ENCODE assay signal across 10 mouse cellular contexts in the genomic region with DNA sequence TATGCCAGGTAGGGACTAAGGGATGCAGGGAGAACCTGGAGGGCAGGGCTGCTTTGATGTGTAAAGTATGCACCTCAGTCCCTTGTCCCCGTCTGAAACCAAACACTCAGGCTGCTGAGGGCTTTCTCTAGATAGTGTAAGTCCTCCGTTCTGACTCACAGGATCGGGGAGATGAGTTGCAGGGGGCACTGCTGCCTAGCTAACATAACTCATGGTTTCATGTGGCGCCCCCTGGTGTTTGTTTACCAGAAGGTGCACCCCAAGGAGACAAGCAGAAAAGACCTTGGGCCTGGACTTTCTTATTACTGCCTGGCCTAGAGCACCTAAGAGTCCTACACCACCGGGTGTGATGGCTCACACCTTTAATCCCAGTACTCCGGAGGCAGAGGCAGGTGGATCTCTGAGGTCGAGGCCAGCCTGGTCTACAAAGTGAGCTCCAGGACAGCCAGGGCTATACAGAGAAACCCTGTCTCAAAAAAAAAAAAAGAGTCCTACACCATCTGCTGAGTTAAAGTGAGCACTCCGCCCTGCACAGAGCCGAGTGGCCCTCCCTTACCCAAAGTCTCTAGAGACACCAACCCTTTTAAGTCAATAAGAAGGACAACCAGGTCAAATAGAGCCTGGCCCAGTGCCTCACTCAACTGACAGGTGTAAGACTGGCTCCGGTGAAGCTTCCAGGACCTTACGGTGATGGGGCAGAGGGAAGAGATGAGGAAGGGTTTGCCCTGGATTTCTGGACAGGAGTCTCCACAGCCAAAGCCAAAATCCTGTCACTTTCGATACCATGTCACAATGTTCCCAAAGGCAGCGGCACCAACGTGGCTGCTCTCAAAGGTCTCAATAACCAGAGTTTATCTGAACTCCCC. TPM values are rescaled to one million over a fixed set of nuclear protein-coding genes. Genes with fewer than 3 reads are reported as not detected.
DNase-seq lines count a peak whose midpoint lies in the region; ATAC-seq and TF ChIP-seq lines count a peak whose summit lies in the region.
"Had no signal": no experiment of that assay in that cellular context is flagged by ENCODE, and none has a peak within 500 bp of the region (broad histone marks: within the 10 kb centered on the region; RNA-seq: fewer than 3 reads in every experiment).

No protein-coding gene starts in this region.

- no peak overlapping the region for H3K9ac ChIP-seq in kidney, postnatal 0 days (ENCODE audit: low read depth, low read length)
- no peak overlapping the region for H3K9ac ChIP-seq in kidney, embryonic 16.5 days (replicated peaks; ENCODE audit: low read length)
- H3K9ac ChIP-seq in MEL (ENCODE audit: control insufficient read depth, low read depth, low read length, poor library complexity, severe bottlenecking): peak overlapping the region; percentile 25
- H3K9ac ChIP-seq: heart, embryonic 13.5 days had no signal

- ATAC-seq in kidney, postnatal 0 days (replicated peaks; ENCODE audit: low FRiP score, low read depth): no peak
- no peak for ATAC-seq in kidney, embryonic 16.5 days (ENCODE audit: low FRiP score, low TSS enrichment)
- ATAC-seq in megakaryocyte-erythroid progenitor cell, adult 5-6 weeks (replicated peaks; ENCODE audit: low FRiP score, low TSS enrichment, poor library complexity, severe bottlenecking): peak; percentile 60

- TF ChIP-seq EP300 in MEL (IDR thresholded peaks at IDR 0.05; ENCODE audit: low read depth in 1 of 2, low read length in 2 of 2): no peak

- H3K27me3 ChIP-seq in kidney, postnatal 0 days (ENCODE audit: insufficient read depth, low read length): no peaks in the 10 kb centered on the region
- no peaks in the 10 kb centered on the region for H3K27me3 ChIP-seq in kidney, embryonic 16.5 days (ENCODE audit: insufficient read depth, low read length)
- no peaks in the 10 kb centered on the region for H3K27me3 ChIP-seq in MEL (ENCODE audit: control insufficient read depth in 1 of 2, insufficient read depth in 2 of 2, low read length in 2 of 2)

- no peaks in the 10 kb centered on the region for H3K9me3 ChIP-seq in kidney, postnatal 0 days (replicated peaks; ENCODE audit: low read length)
- H3K9me3 ChIP-seq in kidney, embryonic 16.5 days (ENCODE audit: low read length): no peaks in the 10 kb centered on the region
- H3K9me3 ChIP-seq in MEL (replicated peaks; ENCODE audit: insufficient read depth, low read length): no peaks in the 10 kb centered on the region
- H3K9me3 ChIP-seq: heart, embryonic 13.5 days had no signal

- H3K27ac ChIP-seq in kidney, postnatal 0 days: no peak overlapping the region
- H3K27ac ChIP-seq in kidney, embryonic 16.5 days (ENCODE audit: low read length): no peak overlapping the region
- H3K27ac ChIP-seq in MEL (ENCODE audit: control insufficient read depth, low read depth, low read length): peak overlapping the region; percentile 25
- H3K27ac ChIP-seq in bone marrow macrophage, adult 2 months (ENCODE audit: insufficient read depth, low read depth, low read length): no peak overlapping the region
- H3K27ac ChIP-seq: heart, embryonic 13.5 days had no signal

- no peak for TF ChIP-seq POLR2A in MEL (IDR thresholded peaks at IDR 0.05; ENCODE audit: control insufficient read depth in 1 of 2, insufficient read depth in 1 of 2, low read depth in 1 of 2, low read length in 2 of 2, poor library complexity in 1 of 2)
- no peak for TF ChIP-seq POLR2A in bone marrow macrophage, adult 2 months (IDR thresholded peaks at IDR 0.05; ENCODE audit: borderline replicate concordance, low read depth, low read length)

- WGBS in kidney, postnatal 0 days: 54% methylated on average over 14 of the region's 14 CpGs
- WGBS in kidney, embryonic 16.5 days: 56% methylated on average over 14 of the region's 14 CpGs

- H3K4me3 ChIP-seq in kidney, postnatal 0 days (replicated peaks; ENCODE audit: low read depth, low read length): no peak overlapping the region
- no peak overlapping the region for H3K4me3 ChIP-seq in kidney, embryonic 16.5 days (ENCODE audit: low read length)
- peak overlapping the region; percentile 17 to 44 for H3K4me3 ChIP-seq in MEL (ENCODE audit: control insufficient read depth in 1 of 2, insufficient read depth in 1 of 2, low read depth in 2 of 2, low read length in 2 of 2)
- H3K4me3 ChIP-seq in bone marrow macrophage, adult 2 months (ENCODE audit: insufficient read depth, low read length): no peak overlapping the region
- H3K4me3 ChIP-seq: heart, embryonic 13.5 days had no signal

- peak; percentile 71 for DNase-seq in kidney, postnatal 0 days (ENCODE audit: low spot score)
- DNase-seq in MEL (ENCODE audit: low read depth, low spot score): peak; percentile 91
- DNase-seq in kidney, postnatal 10 days: peak; percentile 67
- DNase-seq in thymus, postnatal 25 days: peak; percentile 84
- no peak for DNase-seq in left cerebral cortex, adult 8-10 months (ENCODE audit: low spot score in 2 of 2)

- H3K79me2 ChIP-seq in MEL (ENCODE audit: control insufficient read depth, insufficient read depth, low read length, poor library complexity): no peaks in the 10 kb centered on the region

- peaks cover 6% of the 10 kb centered on the region; the same call in 1 of the 2 replicates for H3K4me1 ChIP-seq in kidney, postnatal 0 days (replicated peaks; ENCODE audit: insufficient read depth, low read length)
- H3K4me1 ChIP-seq in kidney, embryonic 16.5 days (ENCODE audit: insufficient read depth, low read length): no peaks in the 10 kb centered on the region
- peaks cover 8 to 24% of the 10 kb centered on the region in 2 experiments for H3K4me1 ChIP-seq in MEL (ENCODE audit: control insufficient read depth in 1 of 2, insufficient read depth in 2 of 2, low read length in 2 of 2)
- peaks cover 6% of the 10 kb centered on the region; the same call in 1 of the 2 replicates for H3K4me1 ChIP-seq in bone marrow macrophage, adult 2 months (ENCODE audit: control insufficient read depth, insufficient read depth, low read length)

- TF ChIP-seq RAD21 in MEL (IDR thresholded peaks at IDR 0.05; ENCODE audit: low read depth, low read length): peak; percentile 36

- H3K36me3 ChIP-seq in kidney, postnatal 0 days (ENCODE audit: insufficient read depth, low read length): no peaks in the 10 kb centered on the region
- H3K36me3 ChIP-seq in kidney, embryonic 16.5 days (ENCODE audit: insufficient read depth, low read length): no peaks in the 10 kb centered on the region
- peaks cover 0 to 16% of the 10 kb centered on the region in 2 experiments; a peak in 2 of 4 replicates for H3K36me3 ChIP-seq in MEL (ENCODE audit: control insufficient read depth in 1 of 2, insufficient read depth in 2 of 2, low read length in 2 of 2)
- H3K36me3 ChIP-seq: heart, embryonic 13.5 days had no signal

- no peak overlapping the region for H3K4me2 ChIP-seq in kidney, postnatal 0 days (ENCODE audit: low read length)
- H3K4me2 ChIP-seq in kidney, embryonic 16.5 days (replicated peaks; ENCODE audit: low read depth, low read length): no peak overlapping the region
- H3K4me2 ChIP-seq: heart, embryonic 13.5 days had no signal

- peak; percentile 71 for TF ChIP-seq CTCF in kidney, postnatal 0 days (IDR thresholded peaks at IDR 0.05; ENCODE audit: low read depth)
- peak; percentile 70 to 89 (median 82) for TF ChIP-seq CTCF in MEL (IDR thresholded peaks at IDR 0.05 in 2 of 3, conservative IDR thresholded peaks at IDR 0.05 in 1 of 3; ENCODE audit: control insufficient read depth in 1 of 3, insufficient read depth in 1 of 3, low read depth in 2 of 3, low read length in 3 of 3, poor library complexity in 1 of 3, severe bottlenecking in 1 of 3)
- peak; percentile 68 for TF ChIP-seq CTCF in bone marrow macrophage, adult 2 months (IDR thresholded peaks at IDR 0.05; ENCODE audit: low read depth, low read length)

RNA-seq across cellular contexts. Expression of gene Btnl10, which starts 0.6 kb away (rescaled TPM):
- 0.16 TPM in 1 of 2 replicates, not detected in the other for polyA plus RNA-seq in kidney, postnatal 0 days (2015; fragmentation: Nextera tagmentation; extraction: Ambion mirVana)
- polyA plus RNA-seq in kidney, embryonic 16.5 days (2015; fragmentation: Nextera tagmentation; extraction: Ambion mirVana): 0.10 TPM in 1 of 2 replicates, not detected in the other
- 0.62 and 1.7 TPM in 2 replicates for total RNA-seq in MEL (2012; rRNA removed)
- under 1 TPM in 1 of 2 experiments, not detected in 1; 0.92 TPM for polyA plus RNA-seq in MEL (2012; ENCODE audit: insufficient read depth in 1 of 2, insufficient read length in 2 of 2, low read depth in 1 of 2, low replicate concordance in 2 of 2, missing spikeins in 1 of 2)
- not detected in 2 replicates for polyA plus RNA-seq in bone marrow macrophage, adult 2 months (2012; ENCODE audit: insufficient read depth, insufficient read length, missing spikeins)
- 34.1 and 34.2 TPM in 2 replicates for total RNA-seq in megakaryocyte-erythroid progenitor cell, adult 5-6 weeks (2014; fragmentation: Nextera tagmentation)
- 11.5 and 18.8 TPM in 2 replicates for total RNA-seq in megakaryocyte-erythroid progenitor cell, adult 5-6 weeks (2017)
- not detected for total RNA-seq in left cerebral cortex, adult 8-10 months (2022)
- polyA plus RNA-seq: neural tube, embryonic 14.5 days had no signal

RNA-seq across cellular contexts. Expression of gene Zfp39, which starts 13.1 kb away (rescaled TPM):
- polyA plus RNA-seq in kidney, postnatal 0 days (2015; fragmentation: Nextera tagmentation; extraction: Ambion mirVana): 3.8 and 4.3 TPM in 2 replicates
- polyA plus RNA-seq in kidney, embryonic 16.5 days (2015; fragmentation: Nextera tagmentation; extraction: Ambion mirVana): 6.0 and 7.3 TPM in 2 replicates
- 5.2 and 6.0 TPM in 2 replicates for total RNA-seq in MEL (2012; rRNA removed)
- 1 to 10 TPM in 1 of 2 experiments, not detected in 1; 5.1 TPM for polyA plus RNA-seq in MEL (2012; ENCODE audit: insufficient read depth in 1 of 2, insufficient read length in 2 of 2, low read depth in 1 of 2, low replicate concordance in 2 of 2, missing spikeins in 1 of 2)
- 3.3 and 4.0 TPM in 2 replicates for polyA plus RNA-seq in bone marrow macrophage, adult 2 months (2012; ENCODE audit: insufficient read depth, insufficient read length, missing spikeins)
- 19.2 and 24.5 TPM in 2 replicates for total RNA-seq in megakaryocyte-erythroid progenitor cell, adult 5-6 weeks (2014; fragmentation: Nextera tagmentation)
- total RNA-seq in megakaryocyte-erythroid progenitor cell, adult 5-6 weeks (2017): 18.3 and 20.5 TPM in 2 replicates
- 10 to 100 TPM in 3 of 4 experiments, 1 to 10 TPM in 1; 9.1 to 11.6 (median 10.4) TPM for total RNA-seq in left cerebral cortex, adult 8-10 months (2022)

RNA-seq across cellular contexts. Expression of gene Rnf187, which starts 21.6 kb away (rescaled TPM):
- 238 and 249 TPM in 2 replicates for polyA plus RNA-seq in kidney, postnatal 0 days (2015; fragmentation: Nextera tagmentation; extraction: Ambion mirVana)
- 217 and 219 TPM in 2 replicates for polyA plus RNA-seq in kidney, embryonic 16.5 days (2015; fragmentation: Nextera tagmentation; extraction: Ambion mirVana)
- 282 and 337 TPM in 2 replicates for total RNA-seq in MEL (2012; rRNA removed)
- 1,000 to 10,000 TPM in 1 of 2 experiments, 100 to 1,000 TPM in 1; 280 to 3,830 TPM for polyA plus RNA-seq in MEL (2012; ENCODE audit: insufficient read depth in 1 of 2, insufficient read length in 2 of 2, low read depth in 1 of 2, low replicate concordance in 2 of 2, missing spikeins in 1 of 2)
- polyA plus RNA-seq in bone marrow macrophage, adult 2 months (2012; ENCODE audit: insufficient read depth, insufficient read length, missing spikeins): 99.5 and 112 TPM in 2 replicates
- total RNA-seq in megakaryocyte-erythroid progenitor cell, adult 5-6 weeks (2014; fragmentation: Nextera tagmentation): 115 and 146 TPM in 2 replicates
- 101 and 108 TPM in 2 replicates for total RNA-seq in megakaryocyte-erythroid progenitor cell, adult 5-6 weeks (2017)
- total RNA-seq in left cerebral cortex, adult 8-10 months (2022): 100 to 1,000 TPM; 448 to 480 (median 462) TPM

RNA-seq across cellular contexts. Expression of gene Hist3h2ba, which starts 31.6 kb away (rescaled TPM):
- 43.9 and 45.8 TPM in 2 replicates for polyA plus RNA-seq in kidney, postnatal 0 days (2015; fragmentation: Nextera tagmentation; extraction: Ambion mirVana)
- 93.4 and 93.5 TPM in 2 replicates for polyA plus RNA-seq in kidney, embryonic 16.5 days (2015; fragmentation: Nextera tagmentation; extraction: Ambion mirVana)
- 48.2 and 147 TPM in 2 replicates for total RNA-seq in MEL (2012; rRNA removed)
- under 1 TPM in 1 of 2 experiments, not detected in 1; 0.21 TPM for polyA plus RNA-seq in MEL (2012; ENCODE audit: insufficient read depth in 1 of 2, insufficient read length in 2 of 2, low read depth in 1 of 2, low replicate concordance in 2 of 2, missing spikeins in 1 of 2)
- 1.4 TPM in 1 of 2 replicates, not detected in the other for polyA plus RNA-seq in bone marrow macrophage, adult 2 months (2012; ENCODE audit: insufficient read depth, insufficient read length, missing spikeins)
- 21.1 and 27.6 TPM in 2 replicates for total RNA-seq in megakaryocyte-erythroid progenitor cell, adult 5-6 weeks (2014; fragmentation: Nextera tagmentation)
- 6.3 and 6.5 TPM in 2 replicates for total RNA-seq in megakaryocyte-erythroid progenitor cell, adult 5-6 weeks (2017)
- 100 to 1,000 TPM in 3 of 4 experiments, 10 to 100 TPM in 1; 96.1 to 129 (median 115) TPM for total RNA-seq in left cerebral cortex, adult 8-10 months (2022)

RNA-seq across cellular contexts. Expression of gene Hist3h2a, which starts 37.4 kb away (rescaled TPM):
- 40.9 and 41.2 TPM in 2 replicates for polyA plus RNA-seq in kidney, postnatal 0 days (2015; fragmentation: Nextera tagmentation; extraction: Ambion mirVana)
- 39.5 and 39.7 TPM in 2 replicates for polyA plus RNA-seq in kidney, embryonic 16.5 days (2015; fragmentation: Nextera tagmentation; extraction: Ambion mirVana)
- 184 and 300 TPM in 2 replicates for total RNA-seq in MEL (2012; rRNA removed)
- polyA plus RNA-seq in MEL (2012; ENCODE audit: insufficient read depth in 1 of 2, insufficient read length in 2 of 2, low read depth in 1 of 2, low replicate concordance in 2 of 2, missing spikeins in 1 of 2): under 1 TPM in 1 of 2 experiments, not detected in 1; 0.42 TPM
- 32.0 and 37.9 TPM in 2 replicates for polyA plus RNA-seq in bone marrow macrophage, adult 2 months (2012; ENCODE audit: insufficient read depth, insufficient read length, missing spikeins)
- total RNA-seq in megakaryocyte-erythroid progenitor cell, adult 5-6 weeks (2014; fragmentation: Nextera tagmentation): 29.7 and 39.9 TPM in 2 replicates
- total RNA-seq in megakaryocyte-erythroid progenitor cell, adult 5-6 weeks (2017): 238 and 296 TPM in 2 replicates
- total RNA-seq in left cerebral cortex, adult 8-10 months (2022): 10 to 100 TPM; 54.1 to 63.0 (median 57.1) TPM

Comparison
In these comparisons a context has a peak if more than half of its experiments do, and no peak if none do; other contexts are left out.
1. DNase-seq: peak in kidney, postnatal 0 days (single experiment), MEL (single experiment), kidney, postnatal 10 days (single experiment) and thymus, postnatal 25 days (single experiment); none in left cerebral cortex, adult 8-10 months (0 of 2).
2. H3K4me3 ChIP-seq: peak in MEL (2 of 2); none in kidney, postnatal 0 days (single experiment), kidney, embryonic 16.5 days (single experiment) and bone marrow macrophage, adult 2 months (single experiment).
3. Peak in every context shown above with its lines, with median percentiles within 50 percentile points of each other: CTCF ChIP-seq.